Mouse (Mus musculus): ENCODE data around the gene Gjb3. TPM values are rescaled to one million over a fixed set of nuclear protein-coding genes. Genes with fewer than 3 reads are reported as not detected.

The Gjb3 gene
- total and polyA plus RNA-seq, 3 experiments: not detected

DNA sequence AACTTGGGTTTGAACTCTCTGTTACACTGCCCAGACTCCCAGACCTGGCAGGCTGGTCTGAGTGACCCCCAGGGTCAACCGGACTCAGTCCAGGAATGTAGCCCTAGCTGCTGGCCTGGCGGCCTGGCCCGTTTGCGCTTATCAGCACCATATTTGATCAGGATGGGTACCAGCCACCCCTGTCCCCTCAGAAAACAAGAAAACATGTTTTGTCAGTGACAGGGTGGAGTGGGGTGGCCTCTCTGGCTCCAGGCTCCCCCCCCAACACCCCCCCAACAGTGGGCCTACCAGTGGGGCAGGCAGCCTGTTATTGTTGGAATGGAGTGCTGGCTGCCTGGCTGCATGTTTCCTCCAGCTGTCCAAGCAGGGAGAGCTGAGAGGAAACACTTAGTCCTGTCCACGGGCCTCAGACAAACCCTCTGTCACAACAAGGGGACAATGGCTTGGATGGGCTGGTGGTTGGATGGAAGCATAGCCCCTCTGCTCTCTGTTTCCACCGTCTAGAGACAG, 41.5 kb downstream of the Gjb3 start:
- Histone ChIP-seq H3K4me1 (ENCODE audit: control insufficient read depth in 1 of 2, insufficient read depth in 2 of 2, low read length in 2 of 2) (no peaks in the 10 kb centered on the region), H3K9ac (ENCODE audit: control insufficient read depth, low read depth, low read length, poor library complexity, severe bottlenecking) (no peak overlapping the region), H3K79me2 (ENCODE audit: control insufficient read depth, insufficient read depth, low read length, poor library complexity) (no peaks in the 10 kb centered on the region), H3K4me3 (ENCODE audit: control insufficient read depth in 1 of 2, insufficient read depth in 1 of 2, low read depth in 2 of 2, low read length in 2 of 2) (no peak overlapping the region), H3K27ac (ENCODE audit: control insufficient read depth, low read depth, low read length) (no peak overlapping the region), H3K36me3 (ENCODE audit: control insufficient read depth in 1 of 2, insufficient read depth in 2 of 2, low read length in 2 of 2) (no peaks in the 10 kb centered on the region), H3K9me3 (replicated peaks; ENCODE audit: insufficient read depth, low read length) (no peaks in the 10 kb centered on the region), H3K27me3 (ENCODE audit: control insufficient read depth in 1 of 2, insufficient read depth in 2 of 2, low read length in 2 of 2) (no peaks in the 10 kb centered on the region)
- DNase-seq (ENCODE audit: low read depth, low spot score): no peak
- TF ChIP-seq GATA1 (IDR thresholded peaks at IDR 0.05; ENCODE audit: low read depth, low read length) (no peak), TAL1 (IDR thresholded peaks at IDR 0.05; ENCODE audit: low read length) (no peak), MAX (IDR thresholded peaks at IDR 0.05; ENCODE audit: low read length) (no peak), ETS1 (IDR thresholded peaks at IDR 0.05; ENCODE audit: low read depth, low read length) (no peak), CHD1 (IDR thresholded peaks at IDR 0.05; ENCODE audit: low read depth, low read length) (no peak), MYB (IDR thresholded peaks at IDR 0.05; ENCODE audit: low read depth, low read length) (no peak), ZMIZ1 (IDR thresholded peaks at IDR 0.05; ENCODE audit: low read depth, low read length) (no peak), MEF2A (IDR thresholded peaks at IDR 0.05; ENCODE audit: extremely low read depth, insufficient replicate concordance, low read depth, low read length, poor library complexity, severe bottlenecking) (no peak), GABPA (IDR thresholded peaks at IDR 0.05; ENCODE audit: low read depth, low read length) (no peak), MAFK (IDR thresholded peaks at IDR 0.05; ENCODE audit: borderline replicate concordance, low read depth, low read length) (no peak), MXI1 (IDR thresholded peaks at IDR 0.05; ENCODE audit: low read depth, low read length) (no peak)

DNA sequence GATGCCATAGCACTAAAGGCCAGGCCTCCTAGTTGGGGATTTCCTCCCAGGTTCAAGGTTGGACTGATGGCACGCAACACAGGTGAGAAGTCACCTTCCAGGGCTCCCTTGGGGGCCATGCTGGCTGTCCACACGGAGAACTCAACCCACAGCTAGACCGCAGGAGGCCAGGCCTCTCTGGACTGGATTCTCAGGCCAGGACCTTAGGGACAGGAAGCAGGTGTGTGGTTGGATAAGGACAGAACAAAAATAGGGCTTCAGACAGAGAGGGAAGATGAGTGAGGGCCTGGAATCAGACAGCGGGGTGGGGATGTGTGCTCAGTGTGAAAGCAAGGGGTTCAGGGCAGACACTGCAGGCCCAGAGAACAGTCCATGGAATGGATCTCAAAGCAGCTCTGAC, 43.7 kb downstream of the Gjb3 start:
- Histone ChIP-seq H3K36me3 (ENCODE audit: control insufficient read depth in 1 of 2, insufficient read depth in 2 of 2, low read length in 2 of 2) (no peaks in the 10 kb centered on the region), H3K9me3 (replicated peaks; ENCODE audit: insufficient read depth, low read length) (no peaks in the 10 kb centered on the region), H3K79me2 (ENCODE audit: control insufficient read depth, insufficient read depth, low read length, poor library complexity) (no peaks in the 10 kb centered on the region), H3K27me3 (ENCODE audit: control insufficient read depth in 1 of 2, insufficient read depth in 2 of 2, low read length in 2 of 2) (no peaks in the 10 kb centered on the region), H3K4me3 (ENCODE audit: control insufficient read depth in 1 of 2, insufficient read depth in 1 of 2, low read depth in 2 of 2, low read length in 2 of 2) (no peak overlapping the region), H3K9ac (ENCODE audit: control insufficient read depth, low read depth, low read length, poor library complexity, severe bottlenecking) (no peak overlapping the region), H3K27ac (ENCODE audit: control insufficient read depth, low read depth, low read length) (no peak overlapping the region), H3K4me1 (ENCODE audit: control insufficient read depth in 1 of 2, insufficient read depth in 2 of 2, low read length in 2 of 2) (no peaks in the 10 kb centered on the region)
- TF ChIP-seq E2F4 (IDR thresholded peaks at IDR 0.05; ENCODE audit: borderline replicate concordance, low read depth, low read length) (no peak), EP300 (IDR thresholded peaks at IDR 0.05; ENCODE audit: low read depth in 1 of 2, low read length in 2 of 2) (no peak), SMC3 (IDR thresholded peaks at IDR 0.05; ENCODE audit: low read depth, low read length) (no peak), KAT2A (conservative IDR thresholded peaks at IDR 0.05; ENCODE audit: low read depth, low read length) (no peak), TBP (IDR thresholded peaks at IDR 0.05; ENCODE audit: low read depth, low read length) (no peak), POLR2AphosphoS5 (IDR thresholded peaks at IDR 0.05; ENCODE audit: borderline replicate concordance, low read depth, low read length) (no peak)
- DNase-seq (ENCODE audit: low read depth, low spot score): no peak
